Mouse (Mus musculus) layer of hippocampus, adult 2 months (tissue): ENCODE results near the gene Zbtb20. TPM values are rescaled to one million over a fixed set of nuclear protein-coding genes. Genes with fewer than 3 reads are reported as not detected.

Experiments used
- DNase-seq, 2 experiments: peaks; one replicate each; pipeline ENCODE4 v3.0.0; 2022; ENCODE audit warnings: low spot score in 2 of 2
- H3K27ac ChIP-seq: fragments of 200-600 bp; 2 replicates; pipeline ENCODE4 v1.8.1; 2022
- H3K4me3 ChIP-seq: fragments of 200-600 bp; 2 replicates; pipeline ENCODE4 v1.8.1; 2022; ENCODE audit warnings: mild to moderate bottlenecking
- CTCF ChIP-seq: fragments of 200-600 bp; conservative IDR thresholded peaks from 2 replicates; pipeline ENCODE4 v1.8.1; 2022; ENCODE audit warnings: antibody characterized with exemption, mild to moderate bottlenecking, moderate library complexity
- total RNA-seq, 2 experiments: library from RNA; stranded (reverse); gene quantifications; 2 replicates each; pipeline ENCODE4 v1.2.3; 2021

The Zbtb20 gene
- total RNA-seq, 2 experiments from 2014 or later, result 335 to 353 TPM

DNA sequence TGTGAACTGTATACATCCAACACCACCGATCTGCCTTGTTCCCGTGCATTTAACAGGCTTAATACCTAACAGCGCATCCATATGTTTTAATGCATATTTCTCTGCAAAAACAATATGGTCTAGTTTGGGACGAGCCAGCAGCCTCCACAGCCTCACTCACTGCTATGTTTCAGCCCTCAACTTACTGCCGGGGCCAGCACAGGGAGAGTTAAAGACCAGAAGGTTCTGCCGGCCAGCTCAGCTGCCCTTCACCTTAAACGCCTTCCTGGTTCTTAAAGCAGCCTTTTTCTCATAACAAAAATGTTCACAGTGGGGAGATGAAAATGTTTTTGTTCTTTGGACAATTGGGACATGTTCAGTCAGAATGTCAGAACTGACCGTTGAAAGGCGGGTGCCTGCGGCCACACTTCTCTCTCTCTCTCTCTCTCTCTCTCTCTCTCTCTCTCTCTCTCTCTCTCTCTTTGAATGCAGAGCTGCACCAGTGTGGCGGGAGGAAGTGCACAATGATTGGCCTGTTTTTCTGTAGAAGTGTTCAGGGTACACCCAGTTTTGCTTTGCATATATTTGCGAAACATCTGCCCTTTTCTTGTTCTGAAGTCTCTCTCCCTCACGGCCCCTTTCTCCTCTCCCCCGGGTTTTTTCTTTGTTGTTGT is 697.6 kb downstream of the Zbtb20 start:
- peak overlapping the region; percentile 92 for H3K27ac ChIP-seq
- DNase-seq, result no peak
- no peak for TF ChIP-seq CTCF
- H3K4me3 ChIP-seq, result peak overlapping the region; percentile 23; the same call in 1 of the 2 replicates

DNA sequence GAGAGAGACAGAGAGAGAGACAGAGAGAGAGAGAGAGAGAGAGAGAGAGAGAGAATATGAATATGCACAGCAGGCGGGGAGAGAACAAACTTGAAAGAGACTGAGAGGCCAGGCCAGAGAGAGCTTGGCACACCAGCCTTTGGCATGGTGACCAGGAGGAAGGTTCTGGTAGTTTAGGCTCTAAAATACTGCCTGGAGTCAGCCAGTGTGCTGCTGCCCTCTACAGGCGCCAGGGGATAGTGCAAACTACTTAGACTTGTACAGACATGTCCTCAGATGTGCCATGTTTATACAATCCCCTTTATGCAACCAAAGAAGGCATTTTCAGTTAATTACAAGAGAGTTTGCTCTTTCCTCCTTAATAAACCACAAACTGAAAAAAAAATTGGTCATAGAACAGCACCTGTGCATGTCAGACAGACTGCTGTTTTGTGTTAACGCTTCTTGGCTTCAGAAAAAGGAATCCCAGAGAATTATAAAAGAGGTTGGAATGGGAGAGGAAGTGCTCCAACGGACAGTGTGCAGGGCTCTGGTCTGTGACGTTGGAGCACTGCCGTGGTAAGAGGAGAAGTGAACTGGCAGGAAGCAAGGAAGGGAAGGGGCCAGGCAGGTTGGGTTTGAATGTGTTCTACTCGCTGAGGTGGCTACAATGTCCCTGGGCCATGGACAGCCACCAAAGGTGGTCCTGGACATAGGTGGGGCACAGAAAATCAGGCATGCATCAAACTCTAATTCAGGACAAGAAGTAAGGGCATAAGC is 698.5 kb downstream of the Zbtb20 start:
- peak; percentile 95 for TF ChIP-seq CTCF
- peak overlapping the region; percentile 92 for H3K27ac ChIP-seq
- peak; percentile 91 to 92 for DNase-seq
- H3K4me3 ChIP-seq, result no peak overlapping the region

DNA sequence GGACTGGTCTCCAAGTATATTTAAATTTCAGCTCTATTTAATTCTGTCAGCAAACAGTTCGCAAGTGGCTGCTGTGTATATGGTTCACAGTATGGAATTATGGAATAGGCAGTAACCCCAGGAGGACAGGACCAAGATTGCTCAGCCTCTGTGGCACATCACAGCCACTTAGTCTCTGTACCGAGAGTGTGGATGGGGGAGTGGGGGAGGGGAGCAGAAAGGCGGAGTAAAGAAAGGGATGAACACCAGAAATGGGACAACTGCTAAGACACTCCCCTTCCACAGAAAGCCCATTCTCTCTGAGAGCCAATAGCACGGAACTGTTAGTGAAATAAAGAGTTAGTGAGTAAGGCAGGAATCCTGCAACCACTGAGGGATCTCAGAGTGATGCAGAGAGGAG is 699.4 kb downstream of the Zbtb20 start:
- peak in 1 of 2 experiments; percentile 30 for DNase-seq
- Histone ChIP-seq H3K27ac (peak overlapping the region; percentile 92), H3K4me3 (no peak overlapping the region)
- no peak for TF ChIP-seq CTCF

DNA sequence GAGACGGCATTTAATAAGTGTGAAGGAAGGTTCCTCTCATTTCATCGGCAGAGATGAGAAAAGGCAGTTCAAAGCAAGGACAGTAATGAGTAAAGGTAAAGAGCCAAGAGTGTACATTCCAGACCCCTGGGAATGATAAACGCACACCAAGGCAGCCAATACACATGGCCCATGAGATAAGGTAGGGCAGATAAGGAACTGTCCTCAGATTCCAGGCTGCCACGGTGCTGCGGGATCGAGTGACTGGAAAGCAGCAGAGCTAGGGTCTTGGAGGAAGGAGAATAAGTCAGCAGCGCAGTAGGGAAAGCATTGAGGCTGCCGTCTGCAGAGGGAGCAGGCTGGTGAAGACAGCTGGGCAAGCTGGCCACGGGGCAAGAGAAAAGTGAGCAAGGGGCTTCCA is 699.8 kb downstream of the Zbtb20 start:
- H3K4me3 ChIP-seq, result no peak overlapping the region
- H3K27ac ChIP-seq, result peak overlapping the region; percentile 92
- TF ChIP-seq CTCF, result no peak
- no peak for DNase-seq

DNA sequence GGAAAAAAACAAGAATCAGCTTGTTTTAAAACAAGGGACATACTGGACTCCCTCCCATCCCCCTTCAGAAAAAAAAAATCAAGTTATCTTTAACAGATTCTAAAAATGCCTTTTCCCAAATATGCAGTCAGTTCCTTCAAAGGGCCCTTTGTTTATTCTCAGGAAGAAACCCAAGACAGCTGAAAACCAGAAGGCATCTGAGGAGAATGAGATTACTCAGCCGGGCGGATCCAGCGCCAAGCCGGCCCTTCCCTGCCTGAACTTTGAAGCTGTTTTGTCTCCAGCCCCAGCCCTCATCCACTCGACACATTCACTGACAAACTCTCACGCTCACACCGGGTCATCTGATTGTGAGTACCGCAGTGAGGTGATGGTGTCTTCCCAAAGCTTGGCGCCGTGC is 701.7 kb downstream of the Zbtb20 start:
- Histone ChIP-seq H3K27ac (peak overlapping the region; percentile 92), H3K4me3 (no peak overlapping the region)
- TF ChIP-seq CTCF, result no peak
- peak in 1 of 2 experiments; percentile 63 for DNase-seq

DNA sequence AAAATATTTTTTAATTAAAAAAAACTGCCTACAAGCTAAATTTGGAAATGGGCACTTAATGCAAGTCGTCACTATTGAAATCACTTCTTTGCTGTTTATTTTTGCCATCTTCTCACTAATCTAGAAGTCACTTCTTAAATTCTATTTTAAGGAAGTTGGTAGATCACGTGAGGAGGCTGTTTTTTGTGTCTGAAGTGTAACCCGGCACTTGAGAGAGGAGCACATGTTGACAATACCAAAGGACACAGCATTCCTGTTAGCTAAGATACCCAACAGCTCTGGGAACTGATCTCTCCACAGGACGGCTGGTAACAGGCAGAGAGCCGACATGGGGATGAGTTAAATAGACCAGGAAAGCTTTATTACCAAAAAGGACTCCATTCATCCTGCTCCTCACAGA is 702.7 kb downstream of the Zbtb20 start:
- no peak for TF ChIP-seq CTCF
- no peak for DNase-seq
- Histone ChIP-seq H3K27ac (peak overlapping the region; percentile 92), H3K4me3 (no peak overlapping the region)

DNA sequence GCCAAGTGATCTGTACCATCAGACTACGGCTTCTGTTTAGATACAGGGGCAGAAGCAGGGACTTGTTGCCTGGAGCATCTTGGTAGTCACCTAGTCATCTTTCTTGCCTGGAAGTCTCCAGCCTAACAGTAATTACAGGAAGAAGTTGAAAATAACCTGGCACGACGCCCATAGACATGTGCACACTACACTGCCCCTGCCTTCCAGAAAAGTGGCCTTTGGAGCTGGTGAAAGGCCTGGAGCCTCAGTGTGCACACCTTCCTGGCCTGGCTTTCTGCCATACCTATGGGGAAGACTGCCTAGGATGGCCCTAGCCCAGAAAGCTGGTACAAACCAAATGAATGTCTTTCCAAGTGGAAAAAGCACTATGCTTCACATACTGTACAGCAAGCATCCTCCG is 703.4 kb downstream of the Zbtb20 start:
- H3K4me3 ChIP-seq, result no peak overlapping the region
- TF ChIP-seq CTCF, result no peak
- peak overlapping the region; percentile 92 for H3K27ac ChIP-seq
- no peak for DNase-seq

DNA sequence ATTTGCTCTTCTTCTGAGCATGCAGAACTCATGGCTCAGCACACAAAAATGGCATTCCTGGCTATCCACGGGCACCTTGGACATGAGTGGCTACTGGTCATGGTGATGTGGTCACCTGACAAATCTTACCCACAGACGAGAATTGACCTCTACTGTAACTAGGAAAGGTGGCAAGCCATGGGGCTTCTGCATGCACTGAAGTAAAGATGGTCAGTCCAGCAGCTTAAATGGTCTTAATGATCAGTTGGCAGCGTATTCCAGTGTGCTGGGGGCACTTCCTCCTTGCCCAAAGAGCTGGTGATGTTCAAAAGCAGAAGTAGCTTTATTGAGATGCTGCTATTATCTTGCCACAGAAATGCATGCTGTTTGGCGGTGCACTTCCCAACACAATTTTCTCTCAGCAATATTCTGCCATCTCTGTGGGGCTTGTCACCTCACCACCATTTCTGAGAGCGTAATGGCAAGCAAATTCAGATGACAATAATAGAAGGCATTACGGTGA is 704.7 kb downstream of the Zbtb20 start:
- no peak overlapping the region for H3K4me3 ChIP-seq
- no peak for TF ChIP-seq CTCF
- H3K27ac ChIP-seq, result peak overlapping the region; percentile 92
- no peak for DNase-seq

DNA sequence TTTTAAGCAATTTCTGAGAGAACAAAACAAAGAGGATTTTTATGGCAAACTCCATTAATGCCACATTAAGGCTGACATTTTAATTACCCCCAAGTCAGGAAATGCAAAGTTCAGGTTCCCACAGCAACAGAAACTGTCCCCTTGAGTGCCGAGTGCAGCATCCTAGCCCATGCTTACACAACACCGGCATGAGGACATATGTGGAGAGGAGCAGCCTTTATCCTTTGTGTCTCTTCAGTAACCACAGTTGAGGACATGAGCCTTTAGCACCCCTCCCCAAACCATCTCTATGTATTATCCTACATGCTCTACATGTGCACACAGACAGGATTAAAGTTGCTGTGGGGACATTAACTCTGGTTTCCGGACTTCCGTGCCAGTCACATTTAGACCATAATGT is 705.9 kb downstream of the Zbtb20 start:
- Histone ChIP-seq H3K4me3 (no peak overlapping the region), H3K27ac (peak overlapping the region; percentile 80)
- DNase-seq, result no peak
- TF ChIP-seq CTCF, result no peak

DNA sequence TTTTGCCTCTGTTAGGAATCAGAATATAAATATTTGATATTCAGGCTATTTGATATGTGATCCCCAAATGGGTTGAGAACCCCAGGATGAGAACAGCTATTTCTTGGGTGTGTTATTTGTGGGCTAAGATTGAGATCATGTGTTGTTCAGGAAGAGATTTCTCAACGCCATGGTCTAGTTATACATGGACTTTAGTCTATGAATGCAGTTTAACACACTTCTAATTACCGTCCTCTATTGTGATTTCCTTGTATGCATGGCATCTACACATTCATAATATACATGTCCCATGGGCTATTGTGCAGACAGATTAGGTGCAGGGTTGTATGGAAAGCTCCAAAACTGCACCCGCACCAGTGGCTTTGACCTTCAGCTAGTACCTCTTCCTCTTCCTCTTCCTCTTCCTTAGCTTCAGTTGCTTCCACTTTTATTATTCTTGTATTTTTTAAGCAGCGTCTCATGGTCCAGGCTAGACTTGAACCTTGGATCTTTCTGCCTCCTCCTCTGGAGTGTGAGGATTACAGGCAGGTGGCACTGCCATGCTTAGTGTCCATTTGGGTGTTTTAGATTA is 711.3 kb downstream of the Zbtb20 start:
- TF ChIP-seq CTCF, result no peak
- Histone ChIP-seq H3K4me3 (no peak overlapping the region), H3K27ac (peak overlapping the region; percentile 60; the same call in 1 of the 2 replicates)
- no peak for DNase-seq

DNA sequence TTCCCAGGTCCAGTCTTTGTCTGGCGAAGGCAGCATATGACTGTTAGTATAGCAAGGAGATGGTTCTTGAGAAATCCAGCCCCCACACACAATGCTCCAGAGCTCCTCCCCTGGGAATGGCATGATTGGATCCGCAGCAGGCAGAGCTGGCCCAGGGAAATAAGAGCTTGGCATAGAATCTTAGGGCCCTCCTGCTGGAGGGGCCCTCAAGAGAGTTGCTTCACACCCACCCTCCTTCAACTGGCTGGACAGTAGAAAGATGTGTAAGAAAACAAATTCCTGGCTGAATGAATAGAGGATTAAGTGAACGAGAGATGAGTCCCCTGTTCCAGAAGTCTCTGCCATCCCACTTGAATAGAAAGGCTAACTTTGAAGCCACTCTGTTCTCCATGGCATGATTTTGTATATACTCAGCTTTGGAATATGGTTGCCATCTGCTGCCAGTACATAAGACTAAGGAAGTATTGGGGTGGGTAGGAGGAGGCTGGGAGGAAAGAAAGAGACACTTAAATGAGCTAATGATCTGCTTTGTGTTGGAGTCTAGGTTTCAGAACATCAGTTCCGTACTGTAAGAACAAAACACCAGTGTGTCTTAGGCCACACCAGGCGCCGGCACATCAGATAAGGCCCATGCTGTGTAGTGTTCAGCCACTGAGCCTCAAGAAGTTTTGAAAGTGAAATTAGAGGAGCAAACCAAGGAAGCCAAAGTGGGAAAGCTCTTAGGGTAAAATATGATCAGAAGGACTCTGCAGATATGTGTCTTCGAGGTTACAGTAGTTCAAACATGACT is 715.2 kb downstream of the Zbtb20 start:
- Histone ChIP-seq H3K27ac (peak overlapping the region; percentile 88), H3K4me3 (no peak overlapping the region)
- TF ChIP-seq CTCF, result no peak
- no peak for DNase-seq

DNA sequence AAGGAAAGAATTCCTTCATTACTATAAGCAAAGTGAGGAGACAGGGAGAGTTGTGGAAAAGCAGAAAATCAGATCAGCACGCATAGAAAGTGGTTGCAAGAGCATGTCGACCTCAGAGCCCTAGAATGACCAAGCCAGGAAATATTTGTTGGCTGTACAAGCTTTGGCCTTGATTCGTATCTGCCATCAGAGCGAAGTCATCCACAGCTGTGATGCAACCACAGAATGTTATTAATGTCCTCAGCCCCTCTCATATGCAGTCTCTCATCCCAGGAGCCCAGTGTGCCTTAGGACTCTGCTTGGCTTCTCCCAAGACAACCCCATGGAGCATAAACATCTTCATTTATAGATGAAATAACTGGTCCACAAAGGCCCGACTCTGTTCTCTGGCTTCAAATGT is 716.4 kb downstream of the Zbtb20 start:
- H3K4me3 ChIP-seq, result no peak overlapping the region
- no peak for DNase-seq
- no peak for TF ChIP-seq CTCF
- peak overlapping the region; percentile 88 for H3K27ac ChIP-seq

DNA sequence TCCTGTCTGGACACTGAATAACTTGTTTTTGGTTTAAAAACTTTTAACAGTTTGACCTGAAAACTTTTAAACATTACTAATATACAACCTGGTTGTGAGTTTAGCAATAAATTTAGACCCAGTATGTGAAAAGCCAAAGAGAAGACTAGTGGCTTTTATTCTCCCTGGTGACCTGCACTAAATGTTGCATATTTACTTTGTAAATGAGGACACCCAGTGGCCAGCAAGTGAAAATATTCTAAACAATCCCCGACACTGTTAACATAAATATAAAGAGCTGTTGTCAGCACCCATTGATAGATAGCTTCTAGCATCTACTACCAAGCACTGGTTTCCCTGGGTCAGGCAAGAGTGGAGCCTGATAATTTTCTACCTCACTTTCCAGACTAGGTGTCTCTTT is 717.1 kb downstream of the Zbtb20 start:
- DNase-seq, result no peak
- Histone ChIP-seq H3K27ac (peak overlapping the region; percentile 88), H3K4me3 (no peak overlapping the region)
- TF ChIP-seq CTCF, result peak; percentile 80
